Mouse (Mus musculus) limb, embryonic 12.5 days (tissue): ENCODE results near the gene Cct4. TPM values are rescaled to one million over a fixed set of nuclear protein-coding genes. Genes with fewer than 3 reads are reported as not detected.
A peak's percentile ranks its signal among the peaks of the same experiment; 100 is the strongest.

ENCODE experiments used
- ATAC-seq: fragments of 200-750 bp; cut with Nextera tagmentation; 2 replicates; pipeline ENCODE4 v1.8.0; 2017; ENCODE audit warnings: low read depth, moderate TSS enrichment; ENCODE audit not compliant: insufficient number of reproducible peaks, insufficient read depth, low FRiP score, low TSS enrichment
- H3K27ac ChIP-seq: fragments of 300-500 bp; sonication (generic); 2 replicates; pipeline ENCODE4 v1.5.1; 2016; ENCODE audit warnings: mild to moderate bottlenecking, moderate library complexity
- H3K27me3 ChIP-seq: fragments of 300-500 bp; sonication (generic); 2 replicates; pipeline ENCODE4 v1.6.1; 2016; ENCODE audit warnings: mild to moderate bottlenecking, moderate library complexity
- H3K36me3 ChIP-seq: fragments of 300-500 bp; sonication (generic); 2 replicates; pipeline ENCODE4 v1.6.1; 2016; ENCODE audit warnings: mild to moderate bottlenecking, moderate library complexity
- H3K4me1 ChIP-seq: fragments of 300-500 bp; sonication (generic); replicated peaks from 2 replicates; pipeline ENCODE4 v1.6.1; 2016
- H3K4me2 ChIP-seq: fragments of 300-500 bp; sonication (generic); 2 replicates; pipeline ENCODE4 v1.6.1; 2016; ENCODE audit warnings: mild to moderate bottlenecking, moderate library complexity
- H3K4me3 ChIP-seq: fragments of 300-500 bp; sonication (generic); replicated peaks from 2 replicates; pipeline ENCODE4 v1.5.1; 2016; ENCODE audit warnings: mild to moderate bottlenecking
- H3K9ac ChIP-seq: fragments of 300-500 bp; sonication (generic); replicated peaks from 2 replicates; pipeline ENCODE4 v1.6.1; 2016; ENCODE audit warnings: mild to moderate bottlenecking, moderate library complexity
- H3K9me3 ChIP-seq: fragments of 300-500 bp; sonication (generic); 2 replicates; pipeline ENCODE4 v1.6.1; 2016; ENCODE audit warnings: mild to moderate bottlenecking, moderate library complexity
- WGBS: fragments of 180-500 bp; shearing (Covaris S2); methylation state at CpG from one replicate; pipeline ENCODE4 v1.1.7; 2016; 5-methylcytosine and 5-hydroxymethylcytosine counted together
- polyA plus RNA-seq: library from polyadenylated mRNA; unstranded; fragments of >200 nt; fragmentation: Nextera tagmentation; extraction: Ambion mirVana; gene quantifications from 2 replicates; pipeline ENCODE4 v1.2.1, GENCODE M21; 2016

Gene Cct4
- polyA plus RNA-seq: 325 and 347 TPM in 2 replicates

DNA sequence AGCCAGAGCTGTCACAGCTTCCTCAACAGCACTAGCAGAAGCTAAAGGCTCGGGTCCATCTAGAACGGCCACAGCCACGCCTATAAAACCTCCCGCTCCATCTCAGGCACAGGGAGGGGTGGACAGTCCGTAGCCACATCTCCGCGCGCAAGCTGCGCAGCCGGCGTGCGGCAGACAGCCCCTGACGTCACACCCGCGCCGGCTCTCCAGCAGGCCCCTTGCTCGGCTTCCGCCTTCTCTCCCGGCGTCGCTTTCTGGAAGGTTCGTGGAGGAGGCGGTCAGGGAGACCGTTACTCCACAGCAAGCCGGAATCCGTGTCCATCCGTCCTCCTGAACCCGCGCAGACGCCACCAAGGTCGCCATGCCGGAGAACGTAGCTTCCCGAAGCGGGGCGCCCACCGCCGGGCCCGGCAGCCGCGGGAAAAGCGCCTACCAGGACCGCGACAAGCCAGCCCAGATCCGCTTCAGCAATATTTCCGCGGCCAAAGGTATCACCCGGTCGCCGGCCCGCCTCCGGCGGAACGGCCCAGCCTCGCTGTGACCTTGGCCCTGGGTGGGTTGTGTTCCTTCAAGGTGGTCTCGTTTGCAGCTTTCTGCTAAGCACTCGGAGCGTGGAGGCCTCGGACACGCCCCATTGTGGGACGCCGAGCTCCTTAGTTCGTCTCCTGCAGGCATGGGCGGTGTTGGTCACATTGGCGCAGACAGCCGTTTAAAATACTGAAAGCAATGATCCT, at the start of gene Cct4:
TSS of gene Cct4 (plus strand) at position 127 of the 734 bp plus-strand sequence.
- Histone ChIP-seq H3K27me3 (no peaks in the 10 kb centered on the region), H3K9me3 (no peaks in the 10 kb centered on the region), H3K4me3 (peak within 1 kb of the TSS; percentile 76), H3K36me3 (peaks cover 21% of the 10 kb centered on the region), H3K27ac (peak within 1 kb of the TSS; percentile 96), H3K4me2 (peak within 1 kb of the TSS; percentile 88), H3K4me1 (peaks cover 15% of the 10 kb centered on the region), H3K9ac (peak within 1 kb of the TSS; percentile 89)
- peak; percentile 98 for ATAC-seq
- WGBS: under 1% methylated on average over 66 of the region's 66 CpGs

DNA sequence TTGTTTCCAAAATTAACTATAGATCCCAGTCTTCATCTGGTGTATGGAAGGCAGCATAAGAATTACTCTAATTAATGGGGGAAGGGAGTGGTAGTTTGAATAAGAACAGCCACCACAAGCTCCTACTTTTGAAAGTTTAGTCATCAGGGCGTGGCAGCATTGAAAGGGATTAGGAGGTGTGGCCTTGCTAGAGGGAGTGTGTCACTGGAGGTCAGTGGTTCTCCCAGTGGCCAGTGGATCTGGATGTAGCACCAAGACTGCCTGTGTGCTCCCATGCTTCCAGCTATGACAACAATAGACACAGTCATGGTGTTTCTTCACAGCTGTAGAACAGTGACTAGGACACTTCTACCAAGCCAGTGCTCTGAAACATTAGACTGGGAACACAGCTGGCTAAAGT, 41.2 kb upstream of the Cct4 start:
- H3K9me3 ChIP-seq: no peaks in the 10 kb centered on the region
- WGBS: 81% methylated on average over 1 of the region's 1 CpGs

DNA sequence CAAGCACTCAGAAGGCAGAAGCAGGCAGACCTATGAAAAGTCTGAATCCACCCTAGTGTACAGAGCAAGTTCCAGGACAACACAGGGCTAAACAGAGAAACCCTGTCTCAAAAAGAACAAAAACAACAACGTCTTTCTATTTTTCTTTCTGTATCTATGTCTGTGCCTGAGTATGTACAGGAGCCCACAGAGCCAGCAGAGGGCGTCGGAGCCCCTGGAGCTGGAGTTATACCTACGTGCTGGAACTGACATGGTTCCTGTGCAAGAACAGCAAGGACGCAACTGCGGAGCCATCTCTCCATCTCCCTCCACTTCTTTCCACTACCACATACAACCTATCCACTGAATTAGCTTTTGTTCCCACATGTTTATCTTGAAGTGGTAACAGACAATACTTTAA, 40.2 kb upstream of the Cct4 start:
- 92% methylated on average over 6 of the region's 6 CpGs for WGBS
- no peak overlapping the region for H3K9ac ChIP-seq

More for the DNA sequence above, 41.2 kb upstream of the Cct4 start:
- Histone ChIP-seq H3K36me3 (peaks cover 11% of the 10 kb centered on the region; the same call in 1 of the 2 replicates), H3K4me3 (no peak overlapping the region), H3K27ac (no peak overlapping the region), H3K4me2 (no peak overlapping the region), H3K27me3 (no peaks in the 10 kb centered on the region), H3K9ac (no peak overlapping the region), H3K4me1 (no peaks in the 10 kb centered on the region)
- ATAC-seq: no peak

DNA sequence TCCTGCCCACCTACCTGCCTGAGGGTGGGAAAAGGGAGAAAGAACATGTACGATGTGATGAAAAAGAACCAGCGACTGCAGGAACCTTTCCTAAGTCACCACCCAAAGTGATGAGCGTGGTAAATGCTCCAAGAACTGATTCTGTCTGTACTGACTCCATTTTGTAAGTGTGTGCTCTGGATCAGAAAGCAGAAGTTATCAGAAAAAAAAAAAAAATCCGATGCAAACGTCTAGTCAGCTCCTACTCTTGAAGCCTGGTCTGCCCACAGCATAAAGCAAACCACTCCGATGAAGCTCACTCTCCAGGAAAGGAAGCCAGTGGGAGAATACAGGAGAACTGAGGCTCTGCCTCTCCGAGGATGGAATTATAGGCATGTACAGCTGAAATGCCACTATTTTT, 37.7 kb upstream of the Cct4 start:
- Histone ChIP-seq H3K36me3 (peaks cover 29% of the 10 kb centered on the region), H3K27ac (no peak overlapping the region), H3K9me3 (no peaks in the 10 kb centered on the region), H3K9ac (no peak overlapping the region), H3K4me2 (no peak overlapping the region), H3K4me3 (no peak overlapping the region), H3K4me1 (no peaks in the 10 kb centered on the region), H3K27me3 (no peaks in the 10 kb centered on the region)
- WGBS: 94% methylated on average over 7 of the region's 7 CpGs
- no peak for ATAC-seq

More for the DNA sequence above, 40.2 kb upstream of the Cct4 start:
- ATAC-seq: no peak
- peaks cover 13% of the 10 kb centered on the region; the same call in 1 of the 2 replicates for H3K36me3 ChIP-seq
- no peak overlapping the region for H3K4me3 ChIP-seq
- no peaks in the 10 kb centered on the region for H3K27me3 ChIP-seq
- H3K4me1 ChIP-seq: no peaks in the 10 kb centered on the region
- H3K27ac ChIP-seq: no peak overlapping the region
- H3K4me2 ChIP-seq: no peak overlapping the region
- H3K9me3 ChIP-seq: no peaks in the 10 kb centered on the region

DNA sequence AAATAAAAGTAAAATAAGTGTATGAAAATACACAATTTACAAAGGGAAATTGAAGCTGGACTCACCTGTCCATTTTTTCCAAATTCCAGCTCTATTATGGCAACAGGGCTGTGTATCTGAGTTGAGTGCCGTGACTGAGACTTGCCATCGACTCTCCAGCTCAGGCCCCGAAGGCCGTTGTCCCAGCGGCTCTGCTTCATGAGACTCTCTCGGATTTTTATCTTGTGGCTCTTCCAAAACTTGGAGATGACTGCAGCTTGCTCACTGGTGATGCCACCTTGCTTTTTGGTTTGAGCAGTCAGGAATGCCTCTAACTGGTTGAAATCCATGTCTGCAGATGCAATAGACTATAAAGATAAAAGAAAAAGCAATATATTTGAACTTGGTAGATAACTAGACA, 34.0 kb upstream of the Cct4 start:
- Histone ChIP-seq H3K9ac (no peak overlapping the region), H3K27me3 (no peaks in the 10 kb centered on the region)
- WGBS: 92% methylated on average over 6 of the region's 6 CpGs

DNA sequence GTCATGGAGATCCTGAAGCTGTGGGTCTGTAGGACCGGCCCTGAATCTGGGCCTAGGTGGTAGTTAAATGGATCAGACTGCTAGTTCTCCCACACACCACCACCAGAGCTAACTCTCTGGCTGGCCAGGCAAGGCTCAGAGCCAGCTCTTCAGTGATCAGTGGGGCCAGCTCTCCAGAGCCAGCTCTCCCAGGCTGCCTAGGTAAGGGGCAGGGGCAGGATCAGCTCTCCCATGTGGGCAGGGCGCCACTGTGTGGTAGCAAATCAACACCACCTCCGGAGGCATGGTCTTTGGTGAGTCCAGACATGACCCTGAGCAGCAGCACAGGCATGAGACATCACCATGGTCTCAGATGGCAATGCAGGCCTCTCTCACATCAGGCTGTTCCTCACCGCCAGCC, 33.5 kb upstream of the Cct4 start:
- H3K27me3 ChIP-seq: no peaks in the 10 kb centered on the region
- no peak for ATAC-seq

More for the DNA sequence above, 34.0 kb upstream of the Cct4 start:
- H3K27ac ChIP-seq: no peak overlapping the region
- H3K4me2 ChIP-seq: no peak overlapping the region
- H3K9me3 ChIP-seq: no peaks in the 10 kb centered on the region
- no peaks in the 10 kb centered on the region for H3K4me1 ChIP-seq
- H3K36me3 ChIP-seq: peaks cover 29% of the 10 kb centered on the region
- no peak overlapping the region for H3K4me3 ChIP-seq
- ATAC-seq: no peak

DNA sequence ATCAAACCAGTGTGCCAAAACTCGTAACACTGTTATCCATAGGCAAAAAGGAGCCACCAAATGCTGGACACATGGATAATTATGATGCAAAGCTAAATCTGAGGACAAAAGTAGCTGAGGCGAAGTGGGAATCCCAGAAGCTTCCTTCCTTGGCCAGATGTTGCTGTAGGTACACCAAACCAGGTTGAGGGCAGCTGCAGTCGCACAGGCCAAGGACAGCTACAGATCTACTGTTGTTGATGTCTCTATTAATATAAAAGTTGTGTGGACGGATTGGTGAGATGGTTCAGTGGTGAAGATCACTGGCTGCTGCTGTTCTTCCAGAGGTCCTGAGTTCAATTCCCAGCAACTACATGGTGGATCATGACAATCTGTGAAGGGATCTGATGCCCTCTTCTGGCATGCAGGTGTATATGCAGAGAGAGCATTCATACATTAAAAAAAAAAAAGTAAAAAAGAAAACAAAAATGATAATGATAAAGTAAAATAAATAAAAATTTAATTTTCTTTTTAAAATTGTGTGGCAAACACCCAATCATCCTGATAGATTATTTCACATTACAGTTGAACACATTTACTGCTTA, 32.4 kb upstream of the Cct4 start:
- Histone ChIP-seq H3K27me3 (no peaks in the 10 kb centered on the region), H3K4me2 (no peak overlapping the region), H3K9ac (no peak overlapping the region), H3K36me3 (peaks cover 20% of the 10 kb centered on the region), H3K4me3 (no peak overlapping the region), H3K9me3 (no peaks in the 10 kb centered on the region), H3K4me1 (no peaks in the 10 kb centered on the region), H3K27ac (no peak overlapping the region)
- no peak for ATAC-seq
- WGBS: 86% methylated on average over 4 of the region's 4 CpGs

More for the DNA sequence above, 33.5 kb upstream of the Cct4 start:
- Histone ChIP-seq H3K4me3 (no peak overlapping the region), H3K4me2 (no peak overlapping the region), H3K9ac (no peak overlapping the region), H3K9me3 (no peaks in the 10 kb centered on the region), H3K36me3 (peaks cover 29% of the 10 kb centered on the region), H3K27ac (no peak overlapping the region), H3K4me1 (no peaks in the 10 kb centered on the region)
- WGBS: 77% methylated on average over 4 of the region's 4 CpGs

DNA sequence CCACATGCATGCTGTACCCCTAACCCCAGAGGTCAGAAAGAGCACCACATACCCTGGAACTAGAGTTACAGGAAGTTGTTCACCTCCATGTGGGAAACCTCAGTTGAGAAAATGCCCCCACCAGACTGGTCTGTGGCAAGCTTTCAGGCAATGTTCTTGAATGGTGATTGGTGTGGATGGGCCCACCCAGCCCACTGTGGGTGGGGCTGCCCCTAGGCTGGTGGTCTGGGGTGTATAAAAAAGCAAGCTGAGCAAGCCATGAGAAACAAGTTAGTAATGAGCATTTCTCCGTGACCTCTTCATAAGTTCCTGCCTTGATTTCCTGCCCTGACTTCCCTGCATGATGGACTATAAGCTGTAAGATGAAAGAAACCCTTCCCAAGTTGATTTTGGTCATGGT, 28.2 kb upstream of the Cct4 start:
- Histone ChIP-seq H3K4me1 (no peaks in the 10 kb centered on the region), H3K27ac (no peak overlapping the region), H3K36me3 (peaks cover 8% of the 10 kb centered on the region), H3K4me3 (no peak overlapping the region), H3K27me3 (no peaks in the 10 kb centered on the region), H3K9ac (no peak overlapping the region), H3K9me3 (peaks cover 12% of the 10 kb centered on the region), H3K4me2 (no peak overlapping the region)
- ATAC-seq: no peak
- 76% methylated on average over 1 of the region's 1 CpGs for WGBS

DNA sequence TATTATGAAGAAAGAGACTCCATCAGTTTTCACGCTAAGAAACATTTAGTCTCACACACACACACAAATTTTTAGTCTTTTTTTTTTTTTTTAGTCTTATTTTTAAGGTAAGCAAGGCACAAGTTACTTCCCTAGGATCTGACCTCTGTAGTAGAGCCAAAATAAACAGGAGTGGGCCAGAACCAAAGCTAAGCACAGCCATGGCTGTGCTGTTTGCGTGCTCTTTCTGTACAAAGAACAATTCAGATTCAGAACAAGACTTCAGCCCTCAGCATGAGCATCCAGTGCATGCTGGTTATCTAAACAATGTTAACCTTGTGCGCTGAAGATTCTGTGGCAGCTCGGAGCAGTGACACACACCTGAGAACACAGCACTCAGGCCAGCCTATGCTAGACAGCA, 25.9 kb upstream of the Cct4 start:
- Histone ChIP-seq H3K4me1 (no peaks in the 10 kb centered on the region), H3K9ac (no peak overlapping the region), H3K4me3 (no peak overlapping the region), H3K4me2 (no peak overlapping the region), H3K27me3 (no peaks in the 10 kb centered on the region), H3K36me3 (peaks cover 19% of the 10 kb centered on the region), H3K9me3 (peaks cover 21% of the 10 kb centered on the region), H3K27ac (no peak overlapping the region)
- no peak for ATAC-seq
- WGBS: 79% methylated on average over 4 of the region's 4 CpGs

DNA sequence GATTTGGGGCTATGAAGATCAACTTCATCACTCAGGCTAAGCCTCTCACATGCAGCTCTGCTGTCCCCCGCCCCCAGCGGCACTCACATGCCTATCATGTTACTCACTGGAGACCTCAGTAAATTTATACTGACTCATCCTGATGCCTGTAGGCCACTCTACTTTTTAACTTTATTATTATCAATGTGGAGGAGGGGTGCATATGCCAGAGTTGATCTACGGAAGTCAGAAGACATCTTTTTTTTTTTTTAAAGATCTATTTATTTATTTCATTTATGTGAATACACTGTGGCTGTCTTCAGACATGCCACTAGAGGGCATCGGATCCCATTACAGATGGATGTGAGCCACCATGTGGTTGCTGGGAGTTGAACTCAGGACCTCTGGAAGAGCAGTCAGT, 24.8 kb upstream of the Cct4 start:
- Histone ChIP-seq H3K4me2 (no peak overlapping the region), H3K27me3 (no peaks in the 10 kb centered on the region), H3K36me3 (peaks cover 19% of the 10 kb centered on the region), H3K27ac (no peak overlapping the region), H3K9me3 (peaks cover 22% of the 10 kb centered on the region), H3K4me1 (no peaks in the 10 kb centered on the region), H3K9ac (no peak overlapping the region), H3K4me3 (no peak overlapping the region)
- no peak for ATAC-seq
- WGBS: 79% methylated on average over 4 of the region's 4 CpGs

DNA sequence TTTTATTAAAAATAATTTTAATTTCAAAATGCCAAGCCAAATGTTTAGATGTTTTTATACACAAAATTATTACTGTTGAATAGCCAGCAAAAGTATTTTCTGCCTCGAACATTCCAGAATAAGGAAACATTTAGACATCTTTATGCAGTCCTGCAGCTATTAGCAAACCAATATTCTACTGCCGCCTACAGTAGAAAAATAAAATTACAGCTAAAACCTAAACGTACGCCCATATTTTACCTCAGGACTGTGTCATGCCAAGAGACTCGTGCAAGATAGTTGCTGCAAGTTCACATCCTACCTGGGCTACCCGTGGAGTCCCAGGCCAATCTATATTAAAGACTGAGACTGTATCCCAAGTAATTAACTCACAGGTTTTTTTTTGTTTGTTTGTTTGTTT, 20.8 kb upstream of the Cct4 start:
- Histone ChIP-seq H3K36me3 (peaks cover 46% of the 10 kb centered on the region), H3K9me3 (peaks cover 52% of the 10 kb centered on the region), H3K4me1 (peaks cover 8% of the 10 kb centered on the region), H3K4me2 (no peak overlapping the region), H3K27ac (no peak overlapping the region), H3K27me3 (no peaks in the 10 kb centered on the region), H3K4me3 (no peak overlapping the region), H3K9ac (no peak overlapping the region)
- ATAC-seq: no peak
- WGBS: 68% methylated on average over 6 of the region's 6 CpGs
